Mouse (Mus musculus) liver, postnatal 0 days (tissue): ENCODE results near the gene Slc9a4.

Experiments
- CTCF ChIP-seq: sonication (generic); IDR thresholded peaks from 2 replicates; pipeline ENCODE4 v1.5.1; 2016; ENCODE audit warnings: antibody characterized with exemption, low read depth
- EP300 ChIP-seq: IDR thresholded peaks from 2 replicates; pipeline ENCODE4 v1.6.1; 2016; ENCODE audit warnings: antibody characterized with exemption, low read depth, mild to moderate bottlenecking

- TF ChIP-seq CTCF: no peak
- no peak for TF ChIP-seq EP300
Measured at GRCm38 (mm10) chr1:40590931-40591330, 11.1 kb downstream of the Slc9a4 start.
